Mouse (Mus musculus) adrenal gland, postnatal 10 days (tissue): ENCODE data around the gene Usp37. TPM values are rescaled to one million over a fixed set of nuclear protein-coding genes. Genes with fewer than 3 reads are reported as not detected.

Experiments
- microRNA-seq: library from miRNA; unstranded; fragments of <30 nt; microRNA quantifications from one replicate; pipeline ENCODE4 v1.2.0, GENCODE M21; 2021
- total RNA-seq, 2 experiments: library from RNA; stranded (reverse); gene quantifications; 2 replicates each; pipeline ENCODE4 v1.2.3; 2021

Usp37 gene
- total RNA-seq, 2 experiments from 2014 or later, result 18.8 to 20.4 TPM

Small RNAs within 50 kb of the gene (microRNA-seq; reads per million reads assigned to microRNA genes)
- gene Gm25035, result not detected
- 23,450 reads per million, percentile 97 among the genes with 10 or more reads in this experiment for gene Mir26b

Other genes with a start within 250 kb of the Usp37 start
- gene Tmbim1, start 238.7 kb downstream of the Usp37 start, total RNA-seq, result 10 to 100 TPM; 63.6 to 68.8 TPM
- under 1 TPM; 0.33 to 0.45 TPM for gene Catip, start 182.2 kb downstream of the Usp37 start, total RNA-seq
- 1 to 10 TPM; 8.2 to 8.9 TPM for gene Slc11a1, start 169.1 kb downstream of the Usp37 start, total RNA-seq
- 100 to 1,000 TPM; 132 to 142 TPM for gene Ctdsp1, start 152.8 kb downstream of the Usp37 start, total RNA-seq
- gene Vil1, start 134.9 kb downstream of the Usp37 start, total RNA-seq, result 1 to 10 TPM; 2.6 to 2.9 TPM
- gene Cnot9, start 38.2 kb downstream of the Usp37 start, total RNA-seq, result 10 to 100 TPM; 31.7 to 35.0 TPM
- 1 to 10 TPM in 1 of 2 experiments, under 1 TPM in 1; 0.99 to 2.0 TPM for gene Plcd4, start 1.4 kb downstream of the Usp37 start, total RNA-seq
- 10 to 100 TPM; 11.6 to 15.3 TPM for gene Zfp142, start 44.0 kb upstream of the Usp37 start, total RNA-seq
- 10 to 100 TPM; 29.1 to 38.2 TPM for gene Bcs1l, start 44.0 kb upstream of the Usp37 start, total RNA-seq
- gene Rnf25, start 57.1 kb upstream of the Usp37 start, total RNA-seq, result 10 to 100 TPM; 45.5 to 46.0 TPM
- gene Stk36, start 57.2 kb upstream of the Usp37 start, total RNA-seq, result 1 to 10 TPM; 2.8 to 3.2 TPM
- gene Ttll4, start 117.5 kb upstream of the Usp37 start, total RNA-seq, result 10 to 100 TPM; 15.0 to 25.9 TPM
- 10 to 100 TPM; 15.1 to 15.2 TPM for gene Cyp27a1, start 169.3 kb upstream of the Usp37 start, total RNA-seq
- 1 to 10 TPM in 1 of 2 experiments, under 1 TPM in 1; 0.69 to 1.1 TPM for gene Prkag3, start 204.9 kb upstream of the Usp37 start, total RNA-seq
- gene Wnt6, start 227.6 kb upstream of the Usp37 start, total RNA-seq, result 1 to 10 TPM; 2.6 to 4.2 TPM
- under 1 TPM; 0.27 to 0.57 TPM for gene Wnt10a, start 247.2 kb upstream of the Usp37 start, total RNA-seq